Mouse (Mus musculus) lung, postnatal 36 days (tissue): Measurements from ENCODE around the gene Mlf2.

Experiments used
- DNase-seq: peaks from one replicate; pipeline ENCODE4 v3.0.0; 2022; ENCODE audit warnings: mixed read lengths

Mlf2 gene

DNA sequence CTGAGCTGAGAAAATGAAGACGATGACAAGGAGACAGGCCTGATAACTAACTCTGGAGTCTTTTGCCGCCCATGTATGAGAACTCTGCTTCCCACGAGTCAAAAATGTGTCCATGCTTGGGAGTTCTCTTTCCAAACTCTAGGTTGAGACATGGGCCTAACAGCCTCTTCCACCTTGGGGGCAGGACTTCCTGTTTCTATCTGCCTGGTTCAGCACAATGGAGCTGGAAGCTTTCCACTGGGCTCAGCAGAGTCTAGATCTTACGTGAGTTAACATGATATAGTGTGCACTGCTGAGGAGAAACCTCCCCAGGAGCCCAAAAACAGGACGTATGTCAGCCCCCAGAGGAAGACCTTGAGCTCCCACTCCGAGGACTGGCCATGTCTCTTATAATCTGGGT lies 18.0 kb upstream of the Mlf2 start:
- DNase-seq, result peak; percentile 39

DNA sequence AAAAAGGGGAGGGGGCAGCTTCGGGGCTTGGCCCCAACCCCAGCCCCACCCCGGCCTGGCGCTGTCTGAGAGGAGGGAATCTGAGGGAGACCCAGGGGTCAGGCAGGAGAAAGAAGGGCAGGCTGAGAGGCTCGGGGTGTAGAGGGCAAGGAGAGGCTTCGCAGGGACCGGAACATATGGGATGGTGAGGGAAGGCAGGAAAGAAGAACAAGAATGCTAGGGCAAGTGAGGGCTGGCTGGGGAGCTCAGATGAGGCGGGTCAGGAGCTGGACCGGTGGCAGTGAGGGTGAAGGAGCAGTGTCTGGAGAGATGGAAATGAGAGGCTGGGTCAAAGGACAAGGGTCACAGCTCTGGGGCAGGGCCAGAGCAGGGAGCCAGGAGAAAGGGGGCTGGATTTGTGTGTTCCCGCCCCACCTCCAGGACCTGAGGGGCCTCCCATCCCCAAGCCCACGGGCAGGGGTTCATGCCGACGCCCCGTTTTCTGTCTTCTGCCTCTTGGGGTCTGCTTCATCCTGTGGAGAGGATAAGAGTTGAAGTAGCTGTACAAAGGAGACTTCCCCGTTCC lies 17.4 kb upstream of the Mlf2 start:
- DNase-seq, result no peak

DNA sequence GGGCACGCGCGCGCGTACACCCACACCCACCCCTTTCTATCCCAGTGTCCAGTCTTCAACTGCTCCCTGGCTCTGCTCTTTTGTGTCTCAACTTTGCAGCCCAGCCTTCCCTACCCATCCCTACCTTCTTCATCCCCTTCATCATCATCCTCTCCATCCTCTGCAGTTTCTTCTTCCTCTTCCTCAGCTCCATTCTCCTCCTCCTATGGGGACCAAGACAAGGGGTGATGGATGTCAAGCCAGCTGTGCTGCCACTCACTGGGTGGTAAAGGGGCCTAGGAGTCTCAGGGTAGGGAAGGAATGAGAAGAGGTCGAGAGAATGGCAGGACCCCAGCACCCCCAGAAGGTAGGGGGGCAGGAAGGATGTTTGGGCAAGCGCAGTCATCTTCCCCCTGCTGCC lies 16.7 kb upstream of the Mlf2 start:
- no peak for DNase-seq

DNA sequence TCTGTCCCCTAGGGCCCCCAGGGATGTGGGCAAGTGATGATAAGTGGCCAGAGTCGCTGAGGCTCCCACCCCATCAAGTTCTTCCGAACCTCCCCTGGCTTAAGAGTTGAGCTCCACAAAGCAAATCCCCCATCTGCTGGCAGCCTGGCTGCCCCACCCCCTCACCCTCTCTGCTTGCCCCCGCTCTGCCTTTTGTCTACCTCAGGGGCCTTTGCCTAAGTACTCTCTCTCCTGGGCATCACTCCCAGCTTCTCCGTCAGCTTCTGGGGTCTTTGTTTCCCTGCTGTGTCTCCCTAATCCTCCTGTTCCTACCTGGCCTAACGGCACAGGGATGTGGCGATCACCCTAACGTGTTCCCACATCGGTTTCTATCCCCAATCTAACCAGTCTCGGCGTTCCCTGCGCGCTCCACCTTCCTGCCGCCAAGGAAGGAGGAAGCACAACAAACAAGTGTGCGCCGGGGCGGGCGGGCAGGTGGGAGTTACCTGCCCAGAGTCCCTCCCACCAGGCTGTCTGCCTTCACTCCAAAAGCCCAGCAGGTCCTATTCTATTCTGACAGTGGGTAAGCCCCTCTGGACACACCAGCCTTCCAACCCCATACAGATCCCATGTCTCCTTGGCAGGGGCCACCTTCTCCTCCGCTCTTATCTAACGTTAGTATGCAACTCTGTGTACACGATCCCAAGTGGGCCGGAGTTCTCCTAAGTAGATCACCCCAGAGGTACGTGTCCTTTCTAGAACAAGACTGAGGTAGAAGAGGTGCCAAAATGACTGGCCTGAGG lies 15.8 kb upstream of the Mlf2 start:
- DNase-seq, result peak; percentile 68

DNA sequence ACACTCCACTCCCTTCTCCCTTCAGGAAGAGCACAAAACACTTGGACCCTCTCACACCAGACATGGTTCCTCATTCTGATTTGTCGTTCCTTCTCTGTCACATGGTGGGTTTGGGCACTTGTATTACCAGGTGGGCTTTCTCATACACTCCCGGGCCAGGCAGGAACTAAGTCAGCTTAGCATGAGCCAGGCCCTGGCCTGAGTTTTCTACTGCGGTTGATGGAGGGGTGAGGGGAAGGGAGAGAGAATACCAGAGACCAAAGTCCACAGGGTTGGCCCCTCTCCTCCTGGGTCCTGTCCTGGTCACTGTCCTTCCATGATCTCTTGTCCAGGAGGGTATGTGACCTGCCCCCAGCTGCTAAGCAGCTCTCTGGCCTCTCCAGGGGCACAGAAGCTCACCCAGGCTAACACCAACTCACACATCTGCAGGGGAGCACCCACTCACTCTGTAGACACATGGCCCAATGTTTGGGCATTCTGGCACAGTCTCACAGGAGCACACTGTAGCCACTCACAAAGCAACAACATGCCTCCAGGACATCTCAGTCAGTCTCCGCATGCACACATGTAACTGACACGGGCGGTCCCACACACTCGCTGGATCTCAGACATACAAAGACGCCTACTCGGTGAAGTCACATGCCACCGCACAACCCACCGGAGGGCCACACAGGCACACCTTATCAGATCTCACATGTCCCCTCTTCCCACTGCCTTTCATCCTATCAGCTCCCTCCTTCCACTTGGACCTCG lies 15.1 kb upstream of the Mlf2 start:
- DNase-seq, result peak; percentile 44

DNA sequence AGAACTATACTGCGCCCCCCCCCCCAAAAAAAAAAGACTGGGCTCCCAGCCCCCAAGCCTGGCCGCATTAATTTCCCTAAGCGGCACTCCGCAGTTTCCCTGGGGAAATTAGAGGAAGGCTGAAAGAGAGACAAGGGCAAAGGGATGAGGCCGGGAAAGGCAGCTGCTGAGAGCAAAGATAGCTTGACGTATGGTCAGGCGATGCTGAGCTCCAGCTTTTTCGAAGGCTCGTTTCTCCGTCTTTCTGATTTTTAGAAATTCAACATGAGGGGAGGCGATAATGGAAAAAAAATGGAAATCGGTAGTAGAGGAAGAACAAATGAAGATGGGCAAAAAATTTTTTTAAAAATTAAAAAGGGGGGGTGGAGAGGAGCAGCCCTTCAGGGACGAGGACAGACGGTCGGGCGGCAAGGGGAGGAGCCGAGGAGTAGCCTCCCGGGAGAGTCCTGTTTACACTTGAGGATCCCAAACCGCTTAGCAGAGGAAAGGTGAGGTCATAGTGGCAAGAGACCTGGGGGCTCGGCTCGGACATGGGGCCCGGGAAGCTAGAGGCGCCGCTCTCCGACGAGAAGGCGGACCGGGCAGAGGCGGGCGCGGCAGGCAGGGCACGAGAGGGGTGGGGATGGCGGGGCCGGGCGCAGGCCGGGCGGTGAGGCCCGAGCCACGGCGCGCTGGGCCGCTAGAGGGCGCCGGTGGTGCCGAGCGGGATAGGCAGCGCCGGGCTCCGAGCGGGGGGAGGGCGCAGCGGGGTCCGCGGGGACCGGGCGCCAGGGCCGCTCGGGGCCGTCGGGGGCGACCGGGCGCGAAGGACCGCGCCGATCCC lies 14.3 kb upstream of the Mlf2 start:
- DNase-seq, result peak; percentile 93

DNA sequence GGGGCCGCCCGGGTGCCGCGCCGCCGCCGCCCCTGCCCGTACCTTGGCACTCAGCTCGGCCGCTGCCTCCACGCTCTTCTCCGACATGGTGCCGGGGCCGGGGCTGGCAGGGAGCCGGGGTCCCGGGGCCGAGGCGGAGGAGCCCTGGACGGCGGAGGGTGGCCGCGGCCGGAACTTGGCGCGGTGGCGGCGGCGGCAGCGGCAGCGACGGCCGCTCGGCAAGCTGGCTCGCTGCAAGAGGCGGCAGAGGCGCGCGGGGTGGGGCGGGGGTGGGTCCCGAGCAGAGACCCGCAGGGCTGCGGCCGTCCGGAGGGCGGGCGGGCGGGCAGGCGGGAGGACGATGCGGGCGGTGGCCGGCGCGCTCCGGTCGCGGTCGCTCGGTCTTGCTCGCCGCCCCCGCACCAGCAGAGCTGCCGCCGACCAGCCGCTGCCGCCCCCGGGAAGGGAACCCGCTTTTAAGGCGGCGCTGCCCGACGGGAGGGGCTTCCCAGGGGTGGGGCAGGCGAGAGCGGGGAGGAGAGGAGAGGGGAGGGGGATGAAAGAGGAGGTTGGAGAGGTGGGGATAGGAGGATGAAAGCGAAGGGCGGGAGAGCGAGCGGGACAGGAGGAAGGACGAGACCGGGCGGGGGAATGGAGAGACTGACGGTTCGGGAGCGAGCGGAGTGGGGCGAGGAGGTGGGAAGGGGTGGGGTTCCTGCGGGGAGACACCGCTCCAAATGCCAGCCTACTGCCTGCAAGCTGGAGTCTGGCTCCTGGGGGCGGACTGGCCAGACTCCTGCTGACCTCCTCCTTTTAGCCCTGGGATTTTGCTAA lies 13.5 kb upstream of the Mlf2 start:
- DNase-seq, result peak; percentile 95

DNA sequence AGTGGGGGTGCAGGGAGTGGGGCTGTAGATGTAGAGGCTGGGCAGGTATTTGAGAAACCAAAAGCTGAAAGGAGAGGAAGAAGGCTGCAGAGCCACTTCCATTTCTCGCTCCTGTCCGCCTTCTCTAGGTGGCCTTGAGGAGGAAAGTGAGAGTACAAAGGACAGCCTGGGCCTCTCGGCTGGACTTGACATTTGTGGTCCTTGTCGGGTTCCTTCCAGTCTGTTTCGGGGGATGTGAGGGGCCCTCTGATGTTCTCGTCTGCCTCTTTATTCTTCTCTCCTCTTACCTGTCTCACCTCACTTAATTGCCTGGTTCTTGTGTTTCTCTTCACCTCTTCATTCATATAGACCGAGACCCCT lies 12.9 kb upstream of the Mlf2 start:
- DNase-seq, result no peak

DNA sequence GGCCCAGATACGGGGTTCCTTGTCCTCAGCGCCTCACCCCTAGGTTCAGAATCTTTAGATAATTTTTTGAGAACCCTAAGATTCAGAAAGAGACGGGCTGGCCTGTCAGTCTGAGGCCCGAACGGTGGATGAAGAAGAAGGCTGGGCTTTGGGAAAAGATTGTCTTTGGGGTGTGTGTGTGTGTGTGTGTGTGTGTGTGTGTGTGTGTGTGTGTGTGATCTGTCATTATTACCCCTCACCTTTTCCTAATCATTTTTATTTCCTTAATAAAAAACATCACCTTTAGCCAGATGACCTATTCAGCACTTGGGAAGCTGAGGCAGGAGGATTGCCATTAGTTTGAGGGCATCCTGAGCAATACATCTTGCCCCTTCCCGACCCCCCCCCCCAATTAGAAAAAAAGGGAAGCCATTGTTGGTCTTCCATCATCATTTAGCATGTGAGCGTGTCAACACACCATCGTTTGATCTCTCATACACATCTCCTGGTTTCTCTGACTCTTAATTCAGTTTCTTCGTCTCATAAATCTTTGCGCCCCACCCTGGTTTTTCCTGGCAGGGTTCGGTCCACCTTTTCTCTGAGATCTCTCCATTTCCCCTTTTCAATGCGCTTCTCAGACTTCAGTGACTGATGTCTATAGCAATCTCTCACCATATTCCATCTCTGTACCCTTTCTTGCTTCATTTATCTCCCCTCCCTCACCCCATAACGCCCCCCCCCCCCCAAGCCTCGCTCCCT lies 12.1 kb upstream of the Mlf2 start:
- DNase-seq, result peak; percentile 33

DNA sequence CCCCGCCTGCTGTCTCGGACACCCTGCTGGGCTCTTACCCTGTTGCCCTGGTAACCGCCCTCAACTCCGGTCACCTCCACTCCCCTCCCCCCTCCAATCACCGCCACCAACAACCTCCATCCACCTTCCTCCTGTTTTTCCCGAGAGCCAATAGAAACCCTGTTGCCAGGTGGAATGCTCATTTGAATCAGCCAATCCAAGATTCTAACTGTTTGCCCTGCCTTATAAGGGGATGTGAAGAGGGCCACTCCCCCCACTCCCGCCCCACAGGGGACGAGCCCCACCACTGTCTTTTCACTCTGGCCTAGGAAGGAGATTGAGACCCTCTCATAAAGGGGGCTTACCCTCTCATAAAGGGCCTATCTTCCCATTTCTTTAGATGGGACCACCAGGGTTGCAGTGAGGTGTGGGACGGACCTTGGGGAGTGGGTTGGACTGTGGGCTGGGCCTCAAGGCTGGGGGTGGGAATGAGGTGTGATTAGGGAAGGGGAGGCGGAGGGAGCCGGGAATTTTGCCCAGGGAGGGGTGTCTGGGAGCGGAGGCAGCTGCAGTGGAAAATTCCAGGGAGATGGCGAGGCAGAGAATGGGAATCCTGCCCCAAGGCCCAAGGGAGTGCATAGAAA lies 11.4 kb upstream of the Mlf2 start, which contains the start of gene Ptms:
TSS of gene Ptms (minus strand) at position 409 of the 623 bp plus-strand sequence.
- DNase-seq, result peak; percentile 98

DNA sequence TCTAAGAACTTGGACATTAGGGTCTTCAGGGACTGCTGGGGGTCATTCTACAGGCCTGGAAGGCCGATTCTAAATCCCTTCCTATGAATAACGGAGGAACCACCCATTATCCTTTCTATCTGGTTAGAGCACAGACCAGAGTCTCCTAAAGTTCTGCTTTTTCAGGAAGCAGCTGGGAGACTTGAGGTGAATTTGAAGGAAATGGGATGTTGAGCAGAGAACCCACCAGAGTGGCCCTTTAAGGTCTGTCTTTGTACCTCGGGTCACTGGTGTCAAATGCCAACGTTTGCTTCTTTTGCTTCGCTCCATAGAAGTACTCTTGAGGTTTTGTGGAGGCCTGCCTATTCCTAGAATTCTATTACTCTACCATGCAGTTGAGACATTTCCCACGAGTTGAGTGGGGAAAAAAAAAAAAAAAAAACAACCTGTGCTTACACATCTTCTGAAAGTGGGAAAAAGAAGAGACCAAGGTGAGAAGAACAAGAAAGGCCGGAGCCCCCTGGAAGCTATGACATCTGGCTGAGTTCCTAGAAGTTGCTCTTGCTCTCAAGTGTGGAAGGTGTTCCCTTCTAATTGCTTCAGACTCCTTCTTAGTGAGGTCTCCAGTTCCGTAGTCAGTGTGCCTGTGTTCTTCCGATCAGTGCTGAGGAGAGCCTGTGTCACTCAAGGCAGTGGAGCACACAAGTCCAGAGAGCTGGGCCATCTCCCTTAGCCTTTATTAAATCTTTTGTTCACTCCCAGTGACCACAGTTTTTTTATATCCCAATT lies 10.7 kb upstream of the Mlf2 start:
- DNase-seq, result peak; percentile 52

DNA sequence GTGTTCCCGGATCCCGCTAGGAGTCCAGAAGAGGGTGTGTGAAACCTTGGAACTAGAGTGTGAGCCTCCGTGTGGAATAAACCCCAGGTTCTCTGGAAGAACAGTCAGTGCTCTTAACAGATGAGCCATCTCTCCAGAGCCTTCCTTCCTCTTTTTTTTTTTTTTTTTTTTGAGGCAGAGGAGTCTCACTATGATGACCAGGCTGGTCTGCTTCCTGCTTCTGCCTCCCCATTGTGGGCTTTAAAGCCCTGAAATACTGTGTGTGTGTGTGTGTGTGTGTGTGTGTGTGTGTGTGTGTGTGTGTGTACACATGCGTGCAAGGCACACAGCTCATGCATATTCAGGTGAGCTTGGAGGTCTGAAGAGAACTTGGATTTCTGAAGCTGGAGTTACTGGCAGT lies 9.6 kb upstream of the Mlf2 start:
- DNase-seq, result peak; percentile 34

DNA sequence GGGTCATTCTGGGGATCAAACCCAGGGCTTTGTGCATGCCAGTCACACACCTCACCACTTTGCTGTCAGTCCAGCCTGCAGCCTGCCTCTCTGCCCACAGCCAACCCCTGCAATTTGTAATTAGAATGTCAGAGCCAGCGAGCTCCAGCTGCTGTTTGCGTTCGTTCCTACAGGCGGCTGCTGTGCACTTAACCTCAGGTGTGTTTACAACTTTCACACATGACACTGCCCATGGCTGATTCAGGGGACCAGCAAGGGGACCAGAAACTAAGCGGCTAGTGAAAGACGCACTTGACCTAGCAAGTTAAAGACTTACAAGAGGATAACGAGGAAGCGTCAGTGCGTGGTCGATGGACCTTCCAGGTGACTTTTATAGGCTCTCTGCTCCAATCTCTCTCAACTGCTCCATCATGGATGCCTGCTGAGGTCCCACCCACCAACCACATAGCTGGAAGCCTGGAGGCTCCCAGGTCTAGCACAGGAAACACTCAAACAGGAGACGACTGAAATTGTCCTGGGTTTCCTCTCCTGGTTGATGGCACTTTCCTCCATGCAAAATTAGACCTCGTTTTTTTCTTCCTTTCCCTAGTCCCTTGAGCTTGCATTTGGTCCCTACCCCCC lies 5.9 kb upstream of the Mlf2 start:
- peak; percentile 60 for DNase-seq

DNA sequence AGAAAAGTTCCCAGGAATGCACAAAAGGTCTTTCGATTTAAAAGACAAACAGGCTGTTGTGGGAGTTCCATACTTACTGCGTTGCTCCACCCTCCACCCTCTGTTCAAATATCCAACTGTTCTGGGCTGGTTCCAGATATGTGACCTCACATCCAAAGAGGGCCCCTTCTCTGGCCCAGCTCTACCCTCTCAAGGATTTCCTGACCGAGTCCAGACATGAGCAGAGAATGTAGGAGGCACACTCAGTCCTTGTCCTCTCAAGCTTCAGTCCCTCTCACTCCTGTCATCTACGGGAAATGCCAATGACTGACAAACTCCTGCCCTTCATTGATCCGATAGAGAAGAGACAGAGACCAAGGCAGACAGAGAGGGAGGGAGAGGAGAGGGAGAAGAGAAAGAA lies 5.2 kb upstream of the Mlf2 start:
- peak; percentile 89 for DNase-seq

DNA sequence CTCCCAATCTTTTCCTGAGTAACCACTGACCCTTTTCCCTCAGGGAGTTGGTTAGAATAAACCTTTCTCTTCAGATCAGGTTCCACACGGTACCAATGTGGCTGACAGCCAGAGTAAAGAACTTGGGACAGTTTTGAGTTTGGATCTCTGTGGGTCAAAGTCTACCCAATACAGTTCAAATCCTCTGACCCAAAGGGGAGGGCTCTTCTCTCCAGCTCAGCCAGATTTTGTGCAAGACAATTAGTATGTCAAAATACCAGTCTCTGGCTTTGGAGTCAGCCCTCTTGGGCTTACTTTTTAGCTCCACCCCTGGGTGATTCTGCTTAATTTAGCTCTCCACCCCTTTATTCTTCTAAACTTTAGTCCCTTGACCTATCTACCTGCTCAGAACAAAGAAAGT lies 955 bp upstream of the Mlf2 start:
- DNase-seq, result peak; percentile 69

DNA sequence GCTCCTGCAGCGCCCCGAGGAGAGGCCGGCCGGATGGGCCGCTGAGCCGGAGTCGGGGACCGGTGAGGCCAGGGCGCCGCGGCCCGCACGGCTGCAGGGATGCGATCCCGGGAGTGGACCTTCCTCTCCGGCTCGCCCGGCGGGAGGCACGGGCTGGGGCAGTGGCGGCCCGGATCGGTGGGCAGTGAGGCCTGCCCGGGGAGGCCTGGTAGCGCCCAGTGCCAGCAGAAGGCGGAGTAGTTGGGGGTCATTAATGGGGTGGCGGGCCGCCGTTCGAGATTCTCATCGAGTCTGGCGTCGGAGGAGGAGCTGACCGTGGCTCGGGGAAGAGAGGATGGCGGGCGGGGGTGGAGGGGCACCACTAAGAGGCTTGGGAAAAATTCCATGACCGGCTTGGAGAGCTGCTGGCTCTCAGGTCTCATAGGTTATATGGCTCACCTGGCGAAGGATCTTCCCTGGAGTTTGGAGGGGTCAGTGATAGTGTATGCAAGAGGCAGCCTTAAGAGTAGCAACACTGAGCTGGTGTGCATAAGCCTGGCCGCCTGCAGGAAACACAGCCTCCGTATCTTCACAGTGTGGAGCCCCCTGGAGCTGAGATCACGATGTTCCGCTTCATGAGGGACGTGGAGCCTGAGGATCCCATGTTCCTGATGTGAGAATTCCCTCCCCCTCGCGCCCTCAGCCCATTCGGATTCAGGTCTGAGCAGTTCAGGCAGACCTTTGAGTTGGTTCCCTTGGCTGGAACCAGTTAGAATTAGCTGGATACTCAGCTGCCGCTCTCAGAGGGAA lies 533 bp downstream of the Mlf2 start:
- DNase-seq, result peak; percentile 47

DNA sequence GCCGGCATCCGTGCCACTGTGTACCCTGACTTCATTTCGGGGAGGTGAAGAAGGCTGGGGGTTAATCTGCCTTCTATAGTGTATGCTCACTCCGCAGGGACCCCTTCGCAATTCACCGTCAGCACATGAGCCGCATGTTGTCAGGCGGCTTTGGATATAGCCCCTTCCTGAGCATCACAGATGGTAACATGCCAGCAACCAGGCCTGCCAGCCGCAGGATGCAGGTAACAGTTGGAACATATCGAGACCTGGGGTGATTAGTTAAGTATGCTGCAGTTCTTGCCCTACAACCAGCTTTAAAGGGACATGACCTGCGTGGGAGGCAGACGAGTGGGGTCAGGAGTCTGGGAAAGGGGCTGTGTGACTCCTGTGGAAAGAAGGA lies 1.1 kb downstream of the Mlf2 start:
- no peak for DNase-seq

DNA sequence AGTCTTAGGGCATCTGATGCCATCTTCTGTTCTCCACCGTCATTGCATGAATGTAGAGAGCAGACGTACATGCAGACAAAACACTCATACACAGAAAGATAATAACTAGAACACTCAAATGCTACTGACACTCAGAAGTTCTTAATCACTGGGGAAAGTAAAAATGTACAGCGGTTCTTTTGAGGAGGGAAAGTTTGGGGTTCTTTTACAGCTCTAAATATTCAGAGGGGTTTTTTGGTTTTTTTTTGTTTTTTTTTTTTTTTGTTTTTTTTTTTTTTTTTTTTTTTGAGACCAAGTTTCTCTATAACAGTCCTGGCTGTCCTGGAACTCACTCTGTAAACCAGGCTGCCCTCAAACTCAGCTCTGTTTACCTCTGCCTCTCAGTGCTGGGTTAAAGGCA lies 1.9 kb downstream of the Mlf2 start:
- no peak for DNase-seq

DNA sequence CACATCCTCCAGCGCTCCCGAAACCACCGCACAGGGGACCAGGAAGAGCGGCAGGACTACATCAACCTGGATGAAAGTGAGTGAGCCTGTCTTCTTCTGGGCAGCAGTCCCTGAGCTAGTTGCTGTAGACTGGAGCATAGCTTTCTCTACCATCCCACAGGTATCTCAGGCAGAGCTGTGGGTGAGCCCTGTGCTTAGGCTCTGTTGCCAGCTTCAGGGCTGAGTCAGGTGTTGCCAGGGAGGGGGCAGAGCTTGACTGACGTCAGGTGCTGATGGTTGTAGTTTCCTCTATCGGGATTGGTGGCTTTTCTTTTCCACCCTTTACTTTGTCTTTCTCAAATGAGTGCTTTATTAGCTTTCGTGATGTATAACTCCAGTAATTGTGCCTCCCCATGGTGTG lies 3.5 kb downstream of the Mlf2 start:
- no peak for DNase-seq
